ENCODE assay signal across 9 mouse cellular contexts in the genomic region with DNA sequence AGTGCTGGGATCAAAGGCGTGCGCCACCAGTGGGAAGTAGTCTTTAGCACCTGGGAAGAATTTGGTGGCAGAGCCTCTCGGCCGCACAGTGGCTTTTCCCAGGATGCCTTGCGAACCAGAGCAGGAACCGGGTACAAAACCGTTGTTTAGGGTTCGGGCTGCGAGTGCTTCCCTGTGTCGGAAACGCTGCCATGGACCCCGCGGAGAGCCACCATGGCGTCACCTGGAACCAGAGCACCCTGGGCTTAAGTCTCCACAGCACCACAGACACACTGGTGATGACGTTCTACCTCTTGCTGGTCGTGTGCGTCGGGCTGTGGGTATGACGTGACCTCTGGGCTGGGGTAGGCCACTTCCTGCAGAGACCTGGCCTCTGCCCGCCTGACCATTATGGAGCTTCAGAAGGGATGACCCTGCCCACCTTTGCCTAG. TPM values are rescaled to one million over a fixed set of nuclear protein-coding genes. Genes with fewer than 3 reads are reported as not detected.
DNase-seq lines count a peak whose midpoint lies in the region; ATAC-seq and TF ChIP-seq lines count a peak whose summit lies in the region.
"Had no signal": no experiment of that assay in that cellular context is flagged by ENCODE, and none has a peak within 500 bp of the region (broad histone marks: within the 10 kb centered on the region; RNA-seq: fewer than 3 reads in every experiment).

A gene (plus strand): TSS at position 134 of the 431 bp plus-strand sequence.

- ATAC-seq in forebrain, postnatal 0 days = no peak
- ATAC-seq in liver, embryonic 16.5 days (ENCODE audit: low read depth) = peak; percentile 16; the same call in 1 of the 2 replicates

- DNase-seq in lung, adult 2 months = no peak
- no peak for DNase-seq in lung, postnatal 4 days
- no peak for DNase-seq in forebrain, postnatal 0 days
- DNase-seq in thymus, postnatal 0 days (ENCODE audit: low spot score) = peak; percentile 51
- no peak for DNase-seq in frontal cortex, postnatal 36 days (ENCODE audit: low spot score in 2 of 2)
- DNase-seq in right cerebral cortex, postnatal 10 days (ENCODE audit: low spot score in 2 of 2) = no peak
- DNase-seq in cerebellum, postnatal 10 days = no peak
- DNase-seq: lung, postnatal 36 days had no signal

- no peak for TF ChIP-seq CTCF in lung, adult 2 months (IDR thresholded peaks at IDR 0.05; ENCODE audit: insufficient read depth, low read length)
- TF ChIP-seq CTCF in forebrain, postnatal 0 days (IDR thresholded peaks at IDR 0.05; ENCODE audit: low read depth) = no peak

- H3K27me3 ChIP-seq in forebrain, postnatal 0 days (ENCODE audit: insufficient read depth, low read length) = peaks cover 10% of the 10 kb centered on the region
- H3K27me3 ChIP-seq in liver, embryonic 16.5 days (ENCODE audit: control insufficient read depth, insufficient read depth, low read depth, low read length) = peaks cover 22% of the 10 kb centered on the region

- peak within 1 kb of the TSS; percentile 6 for H3K4me3 ChIP-seq in lung, adult 2 months (replicated peaks; ENCODE audit: extremely low read depth, low read depth, low read length)
- H3K4me3 ChIP-seq in forebrain, postnatal 0 days (ENCODE audit: low read depth, low read length) = no peak within 1 kb of the TSS
- H3K4me3 ChIP-seq in liver, embryonic 16.5 days (ENCODE audit: low read depth, low read length) = peak within 1 kb of the TSS; percentile 43

- H3K9ac ChIP-seq in forebrain, postnatal 0 days = no peak within 1 kb of the TSS
- H3K9ac ChIP-seq in liver, embryonic 16.5 days (ENCODE audit: low read depth, low read length) = peak within 1 kb of the TSS; percentile 33; the same call in 1 of the 2 replicates

- 22% methylated on average over 20 of the region's 20 CpGs for WGBS in lung, adult 2 months
- WGBS in forebrain, postnatal 0 days = 30% methylated on average over 20 of the region's 20 CpGs
- 26% methylated on average over 20 of the region's 20 CpGs for WGBS in liver, embryonic 16.5 days (ENCODE audit: insufficient replicate concordance)

- H3K27ac ChIP-seq in forebrain, postnatal 0 days (ENCODE audit: low read depth, low read length) = no peak within 1 kb of the TSS
- H3K27ac ChIP-seq in liver, embryonic 16.5 days (ENCODE audit: low read length) = no peak within 1 kb of the TSS

- no peak for TF ChIP-seq POLR2A in lung, adult 2 months (IDR thresholded peaks at IDR 0.05; ENCODE audit: borderline replicate concordance, extremely low read depth, low read depth, low read length)

- H3K36me3 ChIP-seq in forebrain, postnatal 0 days (ENCODE audit: insufficient read depth) = no peaks in the 10 kb centered on the region
- no peaks in the 10 kb centered on the region for H3K36me3 ChIP-seq in liver, embryonic 16.5 days (ENCODE audit: control insufficient read depth, insufficient read depth)

- H3K9me3 ChIP-seq in forebrain, postnatal 0 days (ENCODE audit: low read length) = no peaks in the 10 kb centered on the region
- no peaks in the 10 kb centered on the region for H3K9me3 ChIP-seq in liver, embryonic 16.5 days (replicated peaks; ENCODE audit: control insufficient read depth, low read length)

- H3K4me1 ChIP-seq in lung, adult 2 months (ENCODE audit: control insufficient read depth, insufficient read depth, low read length) = peaks cover 6% of the 10 kb centered on the region; the same call in 1 of the 2 replicates
- H3K4me1 ChIP-seq in forebrain, postnatal 0 days (ENCODE audit: insufficient read depth) = peaks cover 12% of the 10 kb centered on the region; the same call in 1 of the 2 replicates
- peaks cover 5% of the 10 kb centered on the region for H3K4me1 ChIP-seq in liver, embryonic 16.5 days (ENCODE audit: control insufficient read depth, low read depth, low read length)

- peak within 1 kb of the TSS; percentile 27 for H3K4me2 ChIP-seq in forebrain, postnatal 0 days (ENCODE audit: low read depth)
- H3K4me2 ChIP-seq in liver, embryonic 16.5 days (ENCODE audit: low read depth, low read length) = peak within 1 kb of the TSS; percentile 58

RNA-seq across cellular contexts. Expression of the gene that starts here (rescaled TPM):
- polyA plus RNA-seq in lung, adult 2 months (2012; rRNA removed) = 0.03 and 0.09 TPM in 2 replicates
- total RNA-seq in forebrain, postnatal 0 days (2014; rRNA removed) = not detected in 2 replicates
- polyA plus RNA-seq in forebrain, postnatal 0 days (2015; fragmentation: Nextera tagmentation; extraction: Ambion mirVana) = not detected in 2 replicates
- 0.06 and 0.14 TPM in 2 replicates for polyA plus RNA-seq in liver, embryonic 16.5 days (2015; fragmentation: Nextera tagmentation; extraction: Ambion mirVana)
- polyA plus RNA-seq in thymus, postnatal 0 days (2015; fragmentation: Nextera tagmentation; extraction: Ambion mirVana) = 0.94 and 1.3 TPM in 2 replicates

Comparison
In these comparisons a context has a peak if more than half of its experiments do, and no peak if none do; other contexts are left out.
1. Peak in ATAC-seq, H3K4me3 ChIP-seq, H3K9ac ChIP-seq and H3K4me2 ChIP-seq in liver, embryonic 16.5 days; RNA of the gene not detected or under 1 TPM.